Mouse (Mus musculus): ENCODE results near the gene Phox2a.

Gene Phox2a

DNA sequence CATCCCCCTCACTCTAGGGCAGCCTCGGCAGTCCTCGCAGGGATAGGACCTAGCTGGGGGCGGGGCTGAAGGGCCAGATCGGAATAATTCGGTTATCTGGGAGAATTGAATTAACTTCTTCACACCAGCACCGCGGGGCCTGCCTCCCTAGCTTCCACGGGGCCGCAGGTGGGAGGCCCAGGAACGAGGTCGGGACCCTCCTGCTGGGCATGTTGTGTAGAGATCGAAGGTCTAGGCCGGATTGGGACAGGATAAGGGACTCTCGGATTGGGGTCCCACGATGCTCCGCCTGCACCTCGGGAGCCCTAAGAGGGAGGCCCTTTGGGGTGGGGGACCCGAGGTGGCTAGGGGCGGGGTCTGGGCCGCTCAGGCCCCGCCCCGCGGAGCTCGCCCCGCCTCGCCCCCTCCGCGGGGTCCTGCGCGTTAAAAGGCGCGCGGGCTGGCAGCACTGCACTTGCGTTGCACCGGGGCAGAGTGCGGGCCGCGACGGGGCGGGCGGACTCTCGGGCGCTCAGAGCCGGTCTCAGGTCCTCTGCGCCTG, at the start of gene Phox2a:
Gene Phox2a, plus strand, starts transcription at position 453 of the 541 bp plus-strand sequence.
- no peak for DNase-seq

DNA sequence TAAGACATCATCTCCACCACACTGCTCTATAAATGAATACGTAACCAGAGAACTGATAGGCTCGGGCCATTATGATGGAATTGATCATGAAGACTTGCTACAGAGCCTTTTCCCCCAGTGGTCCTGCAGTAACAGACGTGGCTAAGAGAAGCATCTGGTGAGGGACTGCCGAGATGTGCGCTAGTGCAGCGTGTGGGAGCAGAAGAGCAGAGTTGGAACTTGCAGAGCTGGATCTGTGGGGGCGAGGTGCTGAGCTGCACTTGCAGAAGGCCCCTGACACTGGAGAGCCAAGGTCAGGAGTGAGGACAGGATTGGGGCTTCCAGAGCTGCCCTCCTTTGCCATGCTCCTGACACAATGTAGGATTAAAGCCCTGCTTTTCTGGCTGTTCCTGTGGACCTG, 48.1 kb upstream of the Phox2a start:
- DNase-seq = no peak

DNA sequence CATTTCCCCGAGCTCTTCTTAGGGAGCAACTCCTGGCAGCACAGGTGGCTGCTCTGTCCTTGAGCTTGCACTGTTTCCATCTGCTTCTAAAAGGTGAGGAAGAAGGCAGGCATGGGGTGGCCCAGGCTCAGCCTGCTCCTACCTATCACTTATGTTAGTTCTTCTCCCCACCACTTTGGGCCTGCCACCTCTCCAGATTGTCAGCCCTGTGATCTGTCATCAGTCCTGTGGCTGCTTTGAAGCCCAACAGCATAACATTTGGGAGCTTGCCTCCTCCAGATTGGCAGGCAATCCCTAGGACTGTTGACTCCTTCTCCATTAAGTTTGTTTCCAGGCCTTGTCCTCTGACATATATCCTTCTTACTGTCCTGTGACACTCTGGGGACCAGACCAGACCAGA, 46.5 kb upstream of the Phox2a start:
- DNase-seq = no peak

- DNase-seq = no peak
These were observed 45.4 kb upstream of the Phox2a start for GRCm38 (mm10) chr7:101772687-101773086.

GRCm38 (mm10) chr7:101777053-101777452, 41.1 kb upstream of the Phox2a start:
- DNase-seq = no peak

DNA sequence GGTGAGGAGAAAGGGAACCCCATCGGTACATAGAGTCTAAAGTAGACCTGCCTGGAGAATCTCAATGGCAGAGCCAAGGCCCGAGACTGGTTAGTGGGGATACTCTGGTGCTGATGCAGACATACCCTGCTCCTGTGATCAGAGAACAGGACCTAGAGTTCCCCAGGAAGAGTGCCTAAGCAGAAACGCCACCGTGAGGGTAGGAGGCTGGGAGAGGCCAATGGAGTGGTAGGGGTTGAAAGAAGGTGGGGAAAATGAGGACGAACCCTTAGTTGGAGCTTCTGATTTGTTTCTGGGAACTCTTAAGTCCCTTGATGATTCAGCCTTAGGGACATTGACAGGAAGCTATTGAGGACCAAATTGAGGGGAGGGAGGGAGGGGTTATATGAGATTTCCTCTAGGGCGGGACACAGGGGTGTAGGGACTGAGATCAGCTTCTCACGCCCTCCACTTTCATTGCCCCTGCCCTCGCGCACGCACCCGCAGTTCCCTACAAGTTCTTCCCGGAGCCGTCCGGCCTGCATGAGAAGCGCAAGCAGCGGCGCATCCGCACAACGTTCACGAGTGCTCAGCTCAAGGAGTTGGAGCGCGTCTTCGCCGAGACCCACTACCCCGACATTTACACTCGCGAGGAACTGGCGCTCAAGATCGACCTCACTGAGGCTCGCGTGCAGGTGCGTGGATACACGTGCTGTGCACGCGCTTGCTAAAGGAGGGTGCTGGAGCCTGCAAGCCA, 2.4 kb downstream of the Phox2a start:
- DNase-seq = no peak

GRCm38 (mm10) chr7:101821571-101822501, 3.7 kb downstream of the Phox2a start:
- DNase-seq = peak; percentile 56 to 60

DNA sequence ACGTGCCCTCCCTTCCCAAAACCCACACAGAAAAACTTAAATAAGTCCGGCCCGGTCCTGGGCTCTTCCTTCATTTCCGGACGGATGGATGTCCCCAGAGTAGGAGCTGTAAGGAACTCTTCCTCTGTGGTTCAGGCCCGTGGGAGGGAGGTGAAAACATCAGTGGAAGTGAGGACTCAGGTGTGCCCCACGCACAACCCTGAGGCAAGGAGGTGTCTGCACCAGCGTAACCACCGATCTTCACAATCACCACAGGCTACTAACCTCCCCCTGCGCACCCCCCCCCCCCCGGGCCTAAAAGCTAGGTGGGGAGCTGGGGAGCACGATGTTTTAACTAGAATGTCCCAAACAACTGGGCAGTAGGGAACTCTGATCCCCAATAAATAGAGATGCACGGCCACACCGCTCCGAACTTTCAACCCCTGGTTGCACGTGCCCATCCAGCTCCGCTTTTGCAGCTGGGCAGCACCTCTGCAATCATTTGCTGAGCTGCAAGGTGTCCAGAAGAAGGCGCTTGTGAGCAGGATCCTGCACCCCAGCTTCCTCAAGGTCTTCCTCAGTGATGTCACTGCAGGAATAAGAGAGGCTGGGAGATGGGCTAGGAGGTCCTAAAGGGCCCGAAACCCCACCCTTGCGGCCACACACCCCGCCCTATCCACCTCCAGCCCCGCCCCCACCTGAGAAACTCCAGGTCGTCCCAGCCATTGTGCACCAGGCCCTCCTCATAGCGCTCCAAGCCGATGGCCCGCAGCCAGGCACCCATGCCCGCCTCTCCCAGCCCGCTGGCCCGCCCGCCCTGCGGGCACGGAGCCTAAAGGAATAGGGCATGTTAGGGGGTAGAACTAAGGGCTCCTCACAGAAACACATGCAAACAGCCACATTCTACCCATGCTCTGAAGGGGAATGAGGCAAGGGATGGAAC, 5.0 kb downstream of the Phox2a start:
- DNase-seq = peak; percentile 46 to 59

GRCm38 (mm10) chr7:101823758-101824630, 5.9 kb downstream of the Phox2a start:
- DNase-seq = no peak

- no peak for DNase-seq
These were observed 12.3 kb downstream of the Phox2a start for GRCm38 (mm10) chr7:101830373-101830772.

GRCm38 (mm10) chr7:101831437-101831836, 13.3 kb downstream of the Phox2a start:
- no peak for DNase-seq

GRCm38 (mm10) chr7:101832372-101832771, 14.3 kb downstream of the Phox2a start:
- DNase-seq = no peak

DNA sequence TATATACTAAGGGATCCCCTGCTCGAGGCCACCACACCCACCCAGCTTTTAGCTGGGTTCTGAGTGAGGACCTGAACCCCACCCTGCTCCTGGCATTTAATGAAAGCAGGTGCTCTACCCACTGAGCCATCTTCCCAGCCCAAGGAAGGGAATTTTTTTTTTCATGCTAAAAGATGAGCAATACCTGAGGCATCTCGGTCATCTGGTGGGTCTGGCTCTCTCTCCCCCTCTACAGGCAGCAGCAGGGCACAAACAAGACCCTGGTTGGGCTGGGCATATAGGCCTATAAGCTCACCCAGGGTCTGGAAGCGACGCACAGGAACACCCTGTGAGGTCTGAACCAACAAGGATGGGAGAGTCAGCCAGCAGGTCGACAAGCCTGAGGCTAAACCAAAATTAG, 15.2 kb downstream of the Phox2a start:
- DNase-seq = no peak

- DNase-seq = no peak
These were observed 15.9 kb downstream of the Phox2a start for GRCm38 (mm10) chr7:101833916-101834584.

GRCm38 (mm10) chr7:101834903-101835302, 16.8 kb downstream of the Phox2a start:
- no peak for DNase-seq

DNA sequence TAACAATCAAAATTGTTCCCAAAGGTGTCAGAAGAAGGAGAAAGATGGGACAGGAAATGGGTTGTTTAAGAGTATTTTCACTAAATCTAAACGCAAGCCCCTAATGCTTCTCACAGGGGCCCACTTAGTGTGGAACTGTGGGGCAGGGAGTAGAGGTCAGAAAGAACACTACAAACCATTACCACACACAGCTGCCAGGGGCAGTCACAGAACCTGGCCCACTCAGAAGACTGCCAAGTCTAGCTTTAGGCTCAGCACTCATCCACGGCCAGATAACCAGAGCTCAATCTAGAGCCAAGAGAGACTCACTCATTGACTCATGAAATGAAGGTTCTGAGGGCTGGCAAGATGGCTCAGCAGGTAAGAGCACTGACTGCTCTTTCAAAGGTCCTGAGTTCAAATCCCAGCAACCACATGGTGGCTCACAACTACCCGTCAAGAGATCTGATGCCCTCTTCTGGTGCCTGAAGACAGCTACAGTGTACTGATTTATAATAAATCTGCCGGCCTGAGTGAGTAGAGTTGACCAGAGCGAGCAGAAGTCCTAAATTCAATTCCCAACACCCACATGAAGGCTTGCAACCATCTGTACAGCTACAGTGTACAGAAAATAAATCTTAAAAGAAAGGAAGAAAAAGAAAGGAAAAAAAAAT, 17.5 kb downstream of the Phox2a start:
- no peak for DNase-seq

DNA sequence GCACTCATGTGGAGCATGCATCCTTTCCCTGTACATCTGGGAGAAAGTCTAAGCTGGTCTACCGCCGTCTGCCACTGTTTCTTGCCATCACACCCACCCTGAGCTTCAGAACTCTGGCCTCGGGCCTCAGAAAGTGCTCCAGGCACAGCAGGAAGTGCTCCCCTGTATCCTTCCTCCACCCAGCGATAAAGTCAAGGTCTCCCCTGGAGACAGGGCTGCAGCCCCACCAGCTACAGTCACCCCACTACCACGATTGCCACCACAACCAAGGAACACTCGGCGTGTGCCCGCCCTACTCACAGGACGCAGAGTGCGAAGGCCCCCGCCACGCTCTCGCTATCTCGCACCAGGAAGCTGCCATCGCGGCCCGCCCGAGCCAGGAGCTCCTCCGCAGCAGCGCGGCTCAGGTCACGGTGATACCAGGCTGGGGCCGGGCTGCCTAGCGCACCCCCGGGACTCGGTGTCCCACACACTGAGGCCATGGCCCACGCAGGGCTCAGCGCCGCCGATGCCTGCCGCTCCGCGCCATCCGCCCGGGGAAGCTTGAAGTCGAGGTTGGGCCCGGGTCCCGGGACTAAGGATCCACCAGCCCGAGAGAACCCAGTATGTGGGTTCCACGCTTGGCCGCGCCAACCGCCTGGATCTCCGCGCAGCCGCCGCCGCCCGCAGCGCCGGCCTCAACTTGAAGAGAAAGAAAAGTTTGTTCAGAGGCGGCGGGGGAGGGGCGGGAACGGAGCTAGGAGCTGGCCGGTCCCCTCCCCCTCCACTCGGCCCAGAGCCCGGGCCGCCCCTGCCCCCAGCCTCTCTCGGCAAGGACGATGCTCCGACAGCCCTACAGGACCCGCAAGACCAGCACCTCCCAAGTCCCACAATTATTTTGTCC, 18.4 kb downstream of the Phox2a start:
- peak; percentile 52 to 66 for DNase-seq

DNA sequence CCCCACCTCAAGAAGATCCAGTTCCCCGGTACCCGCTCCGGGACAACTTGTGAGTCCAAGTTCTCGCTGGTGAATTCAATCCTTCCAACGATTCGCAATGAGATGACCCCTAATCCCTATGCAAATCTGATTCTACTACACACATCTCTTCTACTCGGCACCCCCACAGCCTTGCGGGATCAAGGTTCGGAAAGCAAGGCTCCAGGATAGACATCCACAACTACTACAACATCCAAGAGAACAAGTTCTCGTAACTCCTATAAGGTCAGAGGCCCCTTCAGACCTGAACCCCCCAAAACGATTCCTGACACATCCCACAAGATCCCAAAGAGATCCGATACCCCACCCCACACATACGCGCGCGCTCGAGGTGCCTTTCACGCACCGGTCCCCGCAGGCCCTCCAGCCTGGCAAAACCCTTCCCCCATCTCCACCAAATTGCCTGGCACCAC, 19.1 kb downstream of the Phox2a start:
- DNase-seq = no peak
